Mouse (Mus musculus) olfactory bulb, adult 2 months (tissue): ENCODE measurements around the gene Asxl2. TPM values are rescaled to one million over a fixed set of nuclear protein-coding genes. Genes with fewer than 3 reads are reported as not detected.
"Not testable (repeated sequence)": the region's sequence is repeated elsewhere in the genome, so short reads cannot be mapped to it uniquely, and the experiment has no call there.

Experiments
- H3K27ac ChIP-seq: fragments of 200-500 bp; 2 replicates; pipeline ENCODE4 v1.5.1; 2012; ENCODE audit warnings: low read depth, low read length; ENCODE audit not compliant: insufficient read depth
- H3K4me1 ChIP-seq: fragments of 200-500 bp; 2 replicates; pipeline ENCODE4 v1.6.1; 2012; ENCODE audit warnings: low read length; ENCODE audit not compliant: control insufficient read depth, insufficient read depth
- H3K4me3 ChIP-seq: fragments of 200-500 bp; 2 replicates; pipeline ENCODE4 v1.5.1; 2012; ENCODE audit warnings: mild to moderate bottlenecking, low read depth, low read length, moderate library complexity; ENCODE audit not compliant: insufficient read depth
- CTCF ChIP-seq: fragments of 200-500 bp; IDR thresholded peaks from 2 replicates; pipeline ENCODE4 v1.5.1; 2012; ENCODE audit warnings: low read depth, mild to moderate bottlenecking, low read length, moderate library complexity; ENCODE audit not compliant: insufficient read depth
- POLR2A ChIP-seq: fragments of 200-500 bp; IDR thresholded peaks from 2 replicates; pipeline ENCODE4 v1.6.1; 2012; ENCODE audit warnings: mild to moderate bottlenecking, low read depth, low read length, moderate library complexity; ENCODE audit not compliant: insufficient read depth
- WGBS: fragments of 180-500 bp; shearing (Covaris S2); methylation state at CpG from one replicate; pipeline ENCODE4 v1.1.7; 2018; 5-methylcytosine and 5-hydroxymethylcytosine counted together
- polyA plus RNA-seq: library from polyadenylated mRNA; stranded (reverse); fragments of >200 nt; gene quantifications from 2 replicates; pipeline ENCODE4 v1.2.4, GENCODE M21; 2012; ENCODE audit warnings: low replicate concordance; ENCODE audit not compliant: missing spikeins, insufficient read depth, insufficient read length

The Asxl2 gene
- polyA plus RNA-seq, 1 experiment: not detected

DNA sequence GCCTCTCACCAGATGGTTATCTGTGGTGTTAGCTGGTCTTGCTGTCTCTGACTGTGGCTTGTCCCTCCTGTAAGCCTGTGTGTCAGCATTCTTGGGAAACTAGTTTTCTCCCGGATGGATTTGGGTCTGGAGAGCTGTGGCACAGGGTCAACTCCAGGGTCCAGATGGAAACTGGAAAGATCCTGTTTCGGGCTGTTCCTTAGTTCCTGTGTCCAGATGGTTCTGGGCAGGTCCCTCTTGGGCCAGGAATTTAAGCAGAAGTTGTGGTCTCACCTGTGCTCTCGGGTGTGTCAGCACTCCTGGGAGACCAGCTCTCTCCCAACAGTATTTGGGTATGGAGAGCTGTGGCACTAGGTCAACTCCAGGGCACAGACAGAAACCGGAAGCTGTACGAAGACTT is 9.8 kb downstream of the Asxl2 start:
- Histone ChIP-seq H3K27ac (no peak overlapping the region), H3K4me1 (no peaks in the 10 kb centered on the region), H3K4me3 (no peak overlapping the region)
- no peak for TF ChIP-seq POLR2A
- no peak for TF ChIP-seq CTCF
- WGBS: 90% methylated on average over 5 of the region's 5 CpGs

- Histone ChIP-seq H3K4me3 (no peak overlapping the region), H3K27ac (no peak overlapping the region), H3K4me1 (no peaks in the 10 kb centered on the region)
- TF ChIP-seq POLR2A (no peak), CTCF (no peak)
- WGBS: 93% methylated on average over 1 of the region's 1 CpGs
Observed at GRCm38 (mm10) chr12:3437815-3438214, 11.2 kb downstream of the Asxl2 start.

DNA sequence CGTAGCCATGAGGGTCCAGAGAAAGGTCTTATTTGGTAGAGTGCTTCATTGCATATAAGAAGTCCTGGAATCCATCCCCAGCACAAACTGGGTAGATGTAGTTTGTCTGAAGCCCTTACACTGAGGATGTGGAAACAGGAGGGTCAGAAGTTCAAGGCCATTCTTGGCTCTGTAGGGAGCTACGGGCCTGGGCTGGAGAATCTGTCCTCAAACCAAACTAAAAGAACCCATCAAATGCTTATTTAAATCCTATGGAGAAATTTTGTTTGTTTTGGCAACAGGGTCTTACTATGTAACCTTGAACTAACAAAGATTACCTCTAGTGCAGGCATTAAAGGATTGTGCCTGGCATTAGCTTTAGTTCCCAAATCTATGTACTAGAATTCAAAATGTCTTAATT is 14.3 kb downstream of the Asxl2 start:
- Histone ChIP-seq H3K27ac (no peak overlapping the region), H3K4me1 (no peaks in the 10 kb centered on the region), H3K4me3 (no peak overlapping the region)
- 89% methylated on average over 2 of the region's 2 CpGs for WGBS
- TF ChIP-seq CTCF (no peak), POLR2A (no peak)

DNA sequence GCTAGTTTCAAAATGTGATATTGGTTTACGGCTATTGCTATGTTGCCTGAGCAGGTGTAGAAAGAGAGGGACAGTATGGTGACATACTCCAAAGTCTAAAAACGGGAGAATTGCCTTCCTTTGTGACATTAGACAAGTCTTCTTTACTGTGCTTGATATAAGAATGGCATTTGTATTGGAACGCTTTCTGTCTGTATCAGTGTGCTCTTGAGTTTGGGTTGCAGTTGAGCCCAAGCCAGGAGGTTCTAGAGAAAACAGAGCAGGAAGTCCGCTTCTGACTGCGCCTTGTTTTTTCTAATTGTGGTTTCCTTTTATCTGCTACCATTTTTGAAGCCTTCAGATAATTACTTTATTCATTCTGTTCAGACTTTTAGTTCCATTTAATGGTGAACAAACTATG is 14.7 kb downstream of the Asxl2 start:
- no peak overlapping the region for H3K4me3 ChIP-seq
- H3K4me1 ChIP-seq: no peaks in the 10 kb centered on the region
- TF ChIP-seq POLR2A (no peak), CTCF (no peak)
- no peak overlapping the region for H3K27ac ChIP-seq
- 81% methylated on average over 5 of the region's 5 CpGs for whole genome bisulfite sequencing

- no peak for TF ChIP-seq CTCF
- no peak for TF ChIP-seq POLR2A
- Histone ChIP-seq H3K27ac (no peak overlapping the region), H3K4me3 (no peak overlapping the region), H3K4me1 (no peaks in the 10 kb centered on the region)
- WGBS: 80% methylated on average over 3 of the region's 3 CpGs
Observed at GRCm38 (mm10) chr12:3453554-3453953, 26.9 kb downstream of the Asxl2 start.

DNA sequence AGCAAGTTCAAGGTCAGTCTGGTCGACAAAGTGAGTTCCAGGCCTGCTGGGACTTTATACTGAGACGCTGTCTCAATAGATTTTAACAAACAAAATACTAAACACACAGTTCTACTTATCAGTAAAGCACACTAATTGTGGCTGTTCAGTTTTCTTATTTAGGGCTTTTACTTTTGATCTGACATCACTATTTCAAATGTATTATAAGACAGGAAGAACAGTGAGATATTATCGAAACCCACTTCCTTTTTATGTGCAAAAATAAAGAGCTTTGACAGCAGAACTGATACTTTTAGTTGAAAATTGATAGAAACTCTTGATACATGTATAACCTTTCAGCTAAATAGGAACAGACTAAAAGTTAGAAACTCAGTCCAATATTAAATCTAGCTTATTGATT is 36.4 kb downstream of the Asxl2 start:
- no peak overlapping the region for H3K27ac ChIP-seq
- no peak overlapping the region for H3K4me3 ChIP-seq
- H3K4me1 ChIP-seq: no peaks in the 10 kb centered on the region
- no peak for TF ChIP-seq POLR2A
- TF ChIP-seq CTCF: no peak
- 85% methylated on average over 3 of the region's 3 CpGs for WGBS

GRCm38 (mm10) chr12:3499662-3500061 is 73.0 kb downstream of the Asxl2 start:
- WGBS: 80% methylated on average over 4 of the region's 4 CpGs
- TF ChIP-seq POLR2A (no peak), CTCF (no peak)
- Histone ChIP-seq H3K27ac (no peak overlapping the region), H3K4me3 (no peak overlapping the region), H3K4me1 (peaks cover 6% of the 10 kb centered on the region; the same call in 1 of the 2 replicates)

DNA sequence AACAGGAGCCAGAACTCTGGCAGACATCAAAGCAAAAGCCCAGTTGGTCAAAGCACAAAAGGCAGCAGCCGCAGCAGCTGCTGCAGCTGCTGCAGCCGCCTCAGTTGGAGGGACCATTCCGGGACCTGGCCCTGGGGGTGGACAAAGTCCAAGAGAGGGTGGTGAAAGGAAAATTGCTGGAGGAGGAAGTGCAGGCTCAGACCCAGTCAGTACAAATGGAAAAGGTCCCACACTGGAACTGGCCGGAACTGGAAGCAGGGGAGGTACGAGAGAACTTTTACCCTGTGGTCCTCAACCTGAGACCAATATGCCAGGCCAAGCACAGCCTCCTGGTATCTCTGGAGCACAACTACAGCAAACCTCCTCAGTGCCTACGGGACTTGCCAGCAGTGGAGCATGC is 73.4 kb downstream of the Asxl2 start:
- TF ChIP-seq POLR2A: no peak
- TF ChIP-seq CTCF: no peak
- Histone ChIP-seq H3K4me3 (no peak overlapping the region), H3K4me1 (peaks cover 5% of the 10 kb centered on the region; the same call in 1 of the 2 replicates), H3K27ac (no peak overlapping the region)
- WGBS: 84% methylated on average over 6 of the region's 6 CpGs

DNA sequence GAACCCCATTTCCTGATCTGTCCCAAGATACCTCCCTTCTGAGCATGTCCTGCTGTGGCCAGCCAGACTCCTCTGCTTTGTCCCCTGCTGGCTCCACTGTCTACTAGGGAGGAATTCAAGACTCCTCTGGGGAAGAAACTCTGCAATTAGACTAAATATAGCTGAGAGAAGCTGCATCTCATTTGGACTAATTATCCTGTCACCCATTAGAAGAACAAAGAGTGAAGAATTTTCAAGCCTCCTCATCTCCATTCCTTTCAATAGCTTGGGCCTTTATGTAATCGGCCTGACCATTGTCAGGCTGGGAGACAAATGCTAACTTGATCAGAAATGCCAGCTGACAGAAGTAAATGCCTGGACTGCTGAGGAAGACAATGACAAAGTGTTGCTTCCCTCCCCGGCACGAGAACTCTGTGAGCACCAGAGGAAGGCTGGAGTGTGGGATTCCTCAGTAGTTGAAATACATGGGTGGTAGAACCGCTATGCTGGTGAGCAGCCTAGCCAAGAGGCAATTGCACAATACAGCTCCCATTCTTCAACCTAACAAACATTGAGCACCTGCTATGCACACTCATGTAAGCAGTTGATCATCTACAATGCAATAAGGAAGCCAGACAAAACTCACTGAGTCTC is 92.1 kb downstream of the Asxl2 start:
- H3K27ac ChIP-seq: peak overlapping the region; percentile 99
- 12% methylated on average over 4 of the region's 4 CpGs for WGBS
- TF ChIP-seq POLR2A: no peak
- TF ChIP-seq CTCF: no peak
- H3K4me1 ChIP-seq: peaks cover 8% of the 10 kb centered on the region
- no peak overlapping the region for H3K4me3 ChIP-seq

- 95% methylated on average over 8 of the region's 8 CpGs for WGBS
- not testable (repeated sequence) for H3K4me1 ChIP-seq, H3K4me3 ChIP-seq, H3K27ac ChIP-seq
Observed at GRCm38 (mm10) chr12:3521806-3522205, 95.1 kb downstream of the Asxl2 start.
